Mouse (Mus musculus) forebrain, embryonic 13.5 days (tissue): ENCODE measurements at regions not wholly inside any gene's neighbourhood (a gene's known extent, or its start where the extent isn't known, plus 50 kb on each side); places are given as distances from the start of the nearest gene placed in this dataset.

Source experiments
- ATAC-seq: fragments of 200-750 bp; cut with Nextera tagmentation; 2 replicates; pipeline ENCODE4 v1.8.0; 2017
- H3K27ac ChIP-seq: fragments of 300-500 bp; sonication (generic); 2 replicates; pipeline ENCODE4 v1.5.1; 2015; ENCODE audit warnings: inconsistent platforms, mild to moderate bottlenecking, moderate library complexity
- H3K27me3 ChIP-seq: fragments of 300-500 bp; sonication (generic); 2 replicates; pipeline ENCODE4 v1.6.1; 2015; ENCODE audit warnings: mild to moderate bottlenecking, inconsistent platforms
- H3K36me3 ChIP-seq: fragments of 300-500 bp; sonication (generic); 2 replicates; pipeline ENCODE4 v1.6.1; 2015; ENCODE audit warnings: mild to moderate bottlenecking, inconsistent platforms; ENCODE audit not compliant: poor library complexity, severe bottlenecking
- H3K4me1 ChIP-seq: fragments of 300-500 bp; sonication (generic); 2 replicates; pipeline ENCODE4 v1.6.1; 2015; ENCODE audit warnings: inconsistent platforms
- H3K4me2 ChIP-seq: fragments of 300-500 bp; sonication (generic); 2 replicates; pipeline ENCODE4 v1.6.1; 2015; ENCODE audit warnings: inconsistent platforms, mild to moderate bottlenecking, moderate library complexity
- H3K4me3 ChIP-seq: fragments of 300-500 bp; sonication (generic); 2 replicates; pipeline ENCODE4 v1.5.1; 2015; ENCODE audit warnings: mild to moderate bottlenecking, inconsistent platforms
- H3K9ac ChIP-seq: fragments of 300-500 bp; sonication (generic); 2 replicates; pipeline ENCODE4 v1.6.1; 2015; ENCODE audit warnings: mild to moderate bottlenecking, inconsistent platforms
- H3K9me3 ChIP-seq: fragments of 300-500 bp; sonication (generic); replicated peaks from 2 replicates; pipeline ENCODE4 v1.6.1; 2016; ENCODE audit warnings: inconsistent platforms
- WGBS: fragments of 180-500 bp; shearing (Covaris S2); methylation state at CpG from one replicate; pipeline ENCODE4 v1.1.7; 2015; 5-methylcytosine and 5-hydroxymethylcytosine counted together

DNA sequence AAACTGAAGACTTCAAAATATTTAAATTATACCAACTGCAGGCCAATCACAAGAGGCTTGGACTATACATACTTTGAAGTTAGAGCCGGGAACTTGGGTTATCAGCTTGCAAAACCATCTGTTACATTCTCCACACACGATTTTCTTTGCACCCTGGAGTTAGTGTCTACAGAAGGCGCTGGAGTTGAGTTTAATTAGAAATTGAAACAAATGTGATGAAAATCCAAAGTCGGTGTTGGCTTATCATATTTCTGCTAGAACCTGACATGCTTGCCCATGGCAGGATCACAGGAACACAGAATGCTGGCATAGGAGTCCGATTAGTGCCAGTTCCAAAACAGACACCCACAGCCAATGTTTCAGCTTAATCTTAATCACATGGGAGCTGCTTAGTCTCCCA, 239.8 kb upstream of the Gm5148 start:
- Histone ChIP-seq H3K4me3 (no peak overlapping the region), H3K4me2 (no peak overlapping the region), H3K4me1 (no peaks in the 10 kb centered on the region), H3K9me3 (no peaks in the 10 kb centered on the region), H3K27ac (no peak overlapping the region), H3K36me3 (no peaks in the 10 kb centered on the region), H3K27me3 (no peaks in the 10 kb centered on the region), H3K9ac (no peak overlapping the region)
- peak; percentile 57; the same call in 1 of the 2 replicates for ATAC-seq
- WGBS = 89% methylated on average over 5 of the region's 5 CpGs

DNA sequence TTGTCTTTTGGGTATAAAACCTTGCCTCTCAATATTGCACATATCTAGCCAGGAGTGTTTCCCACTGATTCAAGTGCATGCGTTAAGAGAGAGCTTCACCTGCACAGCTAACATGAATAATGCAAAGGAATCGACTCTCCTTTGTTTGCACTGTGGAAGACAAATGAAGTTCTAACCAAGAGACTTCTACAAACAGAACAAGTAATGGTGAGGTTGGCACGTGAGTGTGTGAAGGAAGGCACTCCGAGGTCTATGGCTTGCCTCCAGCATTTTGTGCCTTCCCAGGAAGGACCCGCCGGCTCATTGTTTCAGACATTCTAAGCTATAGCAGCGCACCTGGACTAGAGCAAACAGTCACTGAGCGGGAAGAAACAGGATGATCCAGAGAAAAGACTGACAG, 238.5 kb upstream of the Gm5148 start:
- 84% methylated on average over 8 of the region's 8 CpGs for WGBS
- no peak for ATAC-seq
- no peak overlapping the region for H3K27ac ChIP-seq

DNA sequence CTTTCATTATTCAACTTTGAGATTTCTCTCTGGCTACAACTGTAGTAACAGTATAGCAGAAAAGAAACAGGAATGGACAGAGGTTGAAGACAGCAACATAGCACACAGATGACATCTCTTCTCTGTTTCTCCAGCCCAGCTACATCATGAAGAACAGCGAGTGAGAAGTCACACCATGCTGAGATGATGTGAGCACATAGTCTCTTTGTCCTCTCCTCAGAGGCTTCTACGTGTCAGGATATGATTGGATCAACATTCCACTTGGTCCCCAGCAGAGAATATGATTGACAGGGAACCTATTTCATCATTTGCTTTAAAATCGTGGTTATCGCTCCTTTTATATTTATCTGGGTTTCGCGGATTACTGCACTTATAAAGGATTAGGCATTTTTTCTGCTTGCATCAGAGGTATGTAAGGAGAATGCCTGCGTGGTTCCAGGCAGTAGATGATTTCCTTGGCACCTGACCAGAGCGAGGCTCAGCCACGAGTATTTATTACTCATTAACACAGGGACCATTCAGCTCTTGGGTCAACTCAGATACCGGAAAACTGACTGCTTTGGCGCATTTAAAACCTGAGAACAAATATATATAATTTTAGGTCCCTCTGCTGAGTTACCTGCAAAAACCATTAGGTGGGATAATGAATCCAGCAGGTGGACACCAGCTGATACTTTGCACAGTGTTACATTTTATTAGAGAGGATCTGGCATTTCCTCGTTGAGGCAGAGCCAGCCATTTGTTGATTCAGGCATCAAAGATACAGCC, 237.9 kb upstream of the Gm5148 start:
- H3K9ac ChIP-seq = no peak overlapping the region
- H3K36me3 ChIP-seq = no peaks in the 10 kb centered on the region
- H3K9me3 ChIP-seq = no peaks in the 10 kb centered on the region
- H3K27ac ChIP-seq = no peak overlapping the region
- no peaks in the 10 kb centered on the region for H3K27me3 ChIP-seq
- no peaks in the 10 kb centered on the region for H3K4me1 ChIP-seq
- H3K4me3 ChIP-seq = no peak overlapping the region
- no peak for ATAC-seq
- H3K4me2 ChIP-seq = no peak overlapping the region
- 66% methylated on average over 12 of the region's 12 CpGs for WGBS

More for the DNA sequence above, 238.5 kb upstream of the Gm5148 start:
- H3K4me1 ChIP-seq = no peaks in the 10 kb centered on the region
- no peaks in the 10 kb centered on the region for H3K36me3 ChIP-seq
- no peak overlapping the region for H3K4me3 ChIP-seq
- no peak overlapping the region for H3K9ac ChIP-seq
- no peak overlapping the region for H3K4me2 ChIP-seq
- no peaks in the 10 kb centered on the region for H3K27me3 ChIP-seq
- no peaks in the 10 kb centered on the region for H3K9me3 ChIP-seq

- WGBS = 58% methylated on average over 6 of the region's 6 CpGs
- Histone ChIP-seq H3K27me3 (no peaks in the 10 kb centered on the region), H3K36me3 (no peaks in the 10 kb centered on the region), H3K4me2 (no peak overlapping the region), H3K27ac (no peak overlapping the region), H3K4me3 (no peak overlapping the region), H3K4me1 (no peaks in the 10 kb centered on the region), H3K9me3 (no peaks in the 10 kb centered on the region), H3K9ac (no peak overlapping the region)
- no peak for ATAC-seq
These were observed 234.2 kb upstream of the Gm5148 start for GRCm38 (mm10) chr3:37958361-37958978.

GRCm38 (mm10) chr3:37956543-37956942, 232.3 kb upstream of the Gm5148 start:
- ATAC-seq = no peak
- Histone ChIP-seq H3K27ac (no peak overlapping the region), H3K9ac (no peak overlapping the region), H3K4me2 (no peak overlapping the region), H3K36me3 (no peaks in the 10 kb centered on the region), H3K4me1 (no peaks in the 10 kb centered on the region), H3K4me3 (no peak overlapping the region), H3K9me3 (no peaks in the 10 kb centered on the region), H3K27me3 (no peaks in the 10 kb centered on the region)
- 88% methylated on average over 6 of the region's 6 CpGs for WGBS

DNA sequence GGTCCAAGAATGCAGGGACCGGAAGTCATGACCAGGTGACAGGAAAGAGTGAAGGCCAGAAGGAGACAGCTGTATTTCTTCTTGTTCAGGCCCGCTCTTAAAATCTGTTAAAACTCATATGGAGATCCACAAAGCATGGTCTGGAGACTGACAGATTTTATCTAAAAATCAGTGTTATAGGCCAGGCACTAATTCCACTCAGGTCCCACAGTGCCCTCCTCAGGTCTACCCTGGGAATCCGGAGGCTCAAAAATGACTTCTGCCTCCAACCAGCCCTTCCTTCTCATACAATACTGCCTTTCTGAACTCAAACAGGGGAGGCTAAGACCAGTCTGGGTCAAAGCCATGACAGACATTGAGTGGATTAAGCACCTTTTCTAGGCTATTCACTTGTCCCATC, 228.6 kb upstream of the Gm5148 start:
- no peaks in the 10 kb centered on the region for H3K4me1 ChIP-seq
- H3K4me2 ChIP-seq = no peak overlapping the region
- no peak overlapping the region for H3K9ac ChIP-seq
- no peak for ATAC-seq
- H3K4me3 ChIP-seq = no peak overlapping the region
- 71% methylated on average over 3 of the region's 3 CpGs for WGBS
- H3K36me3 ChIP-seq = no peaks in the 10 kb centered on the region
- no peak overlapping the region for H3K27ac ChIP-seq
- H3K9me3 ChIP-seq = no peaks in the 10 kb centered on the region
- H3K27me3 ChIP-seq = no peaks in the 10 kb centered on the region

- H3K27me3 ChIP-seq = no peaks in the 10 kb centered on the region
- no peak for ATAC-seq
- no peaks in the 10 kb centered on the region for H3K4me1 ChIP-seq
- no peak overlapping the region for H3K4me2 ChIP-seq
- no peaks in the 10 kb centered on the region for H3K9me3 ChIP-seq
- no peak overlapping the region for H3K27ac ChIP-seq
- no peak overlapping the region for H3K9ac ChIP-seq
- no peak overlapping the region for H3K4me3 ChIP-seq
- no peaks in the 10 kb centered on the region for H3K36me3 ChIP-seq
These were observed 228.0 kb upstream of the Gm5148 start for GRCm38 (mm10) chr3:37952251-37952650.

GRCm38 (mm10) chr3:37943661-37944060, 219.4 kb upstream of the Gm5148 start:
- Histone ChIP-seq H3K9me3 (no peaks in the 10 kb centered on the region), H3K4me2 (no peak overlapping the region), H3K27me3 (no peaks in the 10 kb centered on the region), H3K27ac (no peak overlapping the region), H3K4me1 (no peaks in the 10 kb centered on the region), H3K4me3 (no peak overlapping the region), H3K36me3 (no peaks in the 10 kb centered on the region), H3K9ac (no peak overlapping the region)
- ATAC-seq = no peak

- Histone ChIP-seq H3K4me1 (peaks cover 4% of the 10 kb centered on the region; the same call in 1 of the 2 replicates), H3K9me3 (no peaks in the 10 kb centered on the region), H3K9ac (no peak overlapping the region), H3K4me3 (no peak overlapping the region), H3K4me2 (no peak overlapping the region), H3K27me3 (no peaks in the 10 kb centered on the region), H3K36me3 (no peaks in the 10 kb centered on the region), H3K27ac (no peak overlapping the region)
- no peak for ATAC-seq
- 76% methylated on average over 3 of the region's 3 CpGs for WGBS
These were observed 215.7 kb upstream of the Gm5148 start for GRCm38 (mm10) chr3:37940016-37940415.

GRCm38 (mm10) chr3:37938870-37939269, 214.6 kb upstream of the Gm5148 start:
- Histone ChIP-seq H3K4me2 (no peak overlapping the region), H3K27me3 (no peaks in the 10 kb centered on the region), H3K9ac (no peak overlapping the region), H3K27ac (no peak overlapping the region), H3K4me3 (no peak overlapping the region), H3K4me1 (peaks cover 6% of the 10 kb centered on the region; the same call in 1 of the 2 replicates), H3K9me3 (no peaks in the 10 kb centered on the region), H3K36me3 (no peaks in the 10 kb centered on the region)
- no peak for ATAC-seq
- 97% methylated on average over 11 of the region's 11 CpGs for WGBS

DNA sequence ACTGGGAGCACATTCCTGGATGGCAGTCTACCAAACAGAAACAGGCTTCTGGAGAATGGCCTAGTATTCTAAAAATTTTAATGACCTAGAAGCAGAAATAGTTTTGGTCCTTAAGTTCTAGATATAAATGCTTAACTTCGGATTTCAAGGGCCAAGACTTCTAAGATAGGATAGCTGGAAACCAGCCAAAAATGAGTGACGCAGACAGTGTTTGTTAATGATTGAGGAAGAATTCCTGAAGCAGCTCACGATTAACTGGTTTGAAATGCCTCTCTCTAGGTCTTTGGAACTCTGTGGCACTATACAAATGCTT, 213.9 kb upstream of the Gm5148 start:
- H3K9me3 ChIP-seq = no peaks in the 10 kb centered on the region

DNA sequence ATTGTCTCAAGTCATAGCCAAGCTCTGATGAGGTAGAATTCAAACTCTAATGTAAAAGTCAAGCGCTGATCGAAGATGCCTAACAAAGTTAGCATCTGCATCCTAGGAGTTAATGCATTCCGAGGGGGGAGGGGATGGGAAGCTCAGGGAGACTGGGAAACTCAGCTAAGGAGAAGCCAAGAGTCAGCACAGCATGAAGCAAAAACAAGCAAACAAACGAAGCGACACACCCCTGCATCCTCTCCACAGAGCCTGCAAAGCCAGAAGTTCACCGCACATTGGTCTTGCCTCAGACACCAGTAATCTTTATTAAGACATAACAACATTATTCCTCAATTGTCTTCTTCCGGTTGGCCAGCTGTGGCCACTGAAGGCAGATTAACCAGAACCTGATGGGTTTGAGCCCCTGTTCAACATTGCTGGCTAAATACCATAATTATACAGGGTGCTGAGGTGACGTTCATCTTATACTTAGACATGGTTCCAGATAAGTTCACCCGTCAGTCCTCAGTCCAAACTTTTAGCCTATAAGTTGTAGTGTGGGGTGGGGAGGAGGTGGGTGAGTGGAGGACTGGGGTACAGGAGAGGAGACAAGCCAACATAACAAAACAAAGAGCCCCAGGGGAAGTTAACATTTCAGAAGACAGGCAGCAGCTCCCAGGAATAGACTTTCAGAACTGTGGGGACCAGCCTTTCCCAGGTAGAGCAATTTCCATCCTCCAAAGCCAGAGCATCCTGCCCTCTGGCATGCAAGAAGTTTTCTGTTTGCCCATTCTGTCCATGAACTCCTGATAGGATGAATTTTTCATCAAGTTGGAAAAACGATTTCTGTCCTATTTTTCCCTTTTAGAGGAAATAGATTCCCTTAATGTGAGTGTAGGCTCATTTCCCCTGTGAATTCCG, 213.3 kb upstream of the Gm5148 start:
- no peaks in the 10 kb centered on the region for H3K9me3 ChIP-seq
- 51% methylated on average over 11 of the region's 11 CpGs for WGBS
- no peak for ATAC-seq
- H3K27me3 ChIP-seq = no peaks in the 10 kb centered on the region
- H3K36me3 ChIP-seq = no peaks in the 10 kb centered on the region
- H3K27ac ChIP-seq = no peak overlapping the region
- no peak overlapping the region for H3K4me2 ChIP-seq
- no peak overlapping the region for H3K4me3 ChIP-seq
- H3K4me1 ChIP-seq = peaks cover 6% of the 10 kb centered on the region; the same call in 1 of the 2 replicates
- H3K9ac ChIP-seq = no peak overlapping the region

More for the DNA sequence above, 213.9 kb upstream of the Gm5148 start:
- no peak overlapping the region for H3K4me3 ChIP-seq
- no peak overlapping the region for H3K27ac ChIP-seq
- 40% methylated on average over 3 of the region's 3 CpGs for WGBS
- H3K4me1 ChIP-seq = peaks cover 6% of the 10 kb centered on the region; the same call in 1 of the 2 replicates
- H3K36me3 ChIP-seq = no peaks in the 10 kb centered on the region
- no peak overlapping the region for H3K9ac ChIP-seq
- no peaks in the 10 kb centered on the region for H3K27me3 ChIP-seq
- H3K4me2 ChIP-seq = no peak overlapping the region
- no peak for ATAC-seq
